Mouse (Mus musculus): ENCODE results near the gene Mmp23. TPM values are rescaled to one million over a fixed set of nuclear protein-coding genes. Genes with fewer than 3 reads are reported as not detected.
A peak's percentile ranks its signal among the peaks of the same experiment; 100 is the strongest.
"Not testable (repeated sequence)": the region's sequence is repeated elsewhere in the genome, so short reads cannot be mapped to it uniquely, and the experiment has no call there.

The Mmp23 gene
- polyA plus RNA-seq, 1 experiment from 2014 or later = 4.9 TPM

DNA sequence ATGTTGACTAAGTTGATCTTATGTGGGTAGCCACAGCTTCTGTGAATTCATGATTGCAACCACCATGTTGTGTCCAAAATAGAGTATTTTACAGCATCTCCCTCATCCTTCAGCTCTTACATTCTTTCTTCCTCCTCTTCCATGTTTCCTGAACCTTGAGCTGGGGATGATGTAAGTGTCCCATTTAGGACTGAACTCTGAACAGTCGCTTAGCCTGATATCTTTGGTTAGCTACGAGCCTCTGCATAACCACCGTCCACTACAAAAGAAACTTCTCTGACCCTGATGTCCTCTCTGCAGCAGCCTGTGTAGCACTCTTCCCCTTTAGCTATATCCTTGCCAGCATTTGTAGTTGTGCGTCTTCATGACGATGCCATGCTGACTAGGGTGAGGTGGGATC lies 7.5 kb downstream of the Mmp23 start:
- no peak overlapping the region for H3K9ac ChIP-seq (ENCODE audit: low read depth, low read length)

DNA sequence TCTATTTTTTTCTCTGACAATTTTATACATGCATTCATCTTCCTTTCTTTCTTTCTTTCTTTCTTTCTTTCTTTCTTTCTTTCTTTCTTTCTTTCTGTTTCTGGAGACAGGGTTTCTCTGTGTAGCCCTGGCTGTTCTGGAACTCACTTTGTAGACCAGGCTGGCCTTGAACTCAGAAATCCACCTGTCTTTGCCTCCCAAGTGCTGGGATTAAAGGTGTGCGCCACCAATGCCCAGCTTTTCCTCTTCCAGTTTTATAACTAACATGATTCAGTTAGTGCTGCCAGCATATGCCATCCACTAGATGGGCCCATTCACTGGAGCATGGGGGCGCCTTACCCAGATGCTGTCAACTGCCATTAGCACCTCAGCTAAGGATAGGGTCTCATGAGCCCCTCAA lies 7.9 kb downstream of the Mmp23 start, which contains the start of gene Gm10563:
TSS of gene Gm10563 (minus strand) at position 101 of the 400 bp plus-strand sequence.
- not testable (repeated sequence) for H3K4me2 ChIP-seq (ENCODE audit: low read depth, low read length); H3K9ac ChIP-seq (ENCODE audit: low read depth, low read length); H3K9me3 ChIP-seq (replicated peaks; ENCODE audit: control insufficient read depth, low read length); H3K4me3 ChIP-seq (ENCODE audit: low read depth, low read length); H3K27ac ChIP-seq (ENCODE audit: low read length); H3K4me1 ChIP-seq (ENCODE audit: control insufficient read depth, low read depth, low read length); ATAC-seq (ENCODE audit: low read depth); H3K27me3 ChIP-seq (ENCODE audit: control insufficient read depth, insufficient read depth, low read depth, low read length)
- H3K36me3 ChIP-seq (ENCODE audit: control insufficient read depth, insufficient read depth) = peaks cover 63% of the 10 kb centered on the region
- 85% methylated on average over 2 of the region's 2 CpGs for WGBS (ENCODE audit: insufficient replicate concordance)

More for the DNA sequence above, 7.5 kb downstream of the Mmp23 start:
- Histone ChIP-seq H3K36me3 (ENCODE audit: control insufficient read depth, insufficient read depth) (peaks cover 59% of the 10 kb centered on the region), H3K27me3 (ENCODE audit: control insufficient read depth, insufficient read depth, low read depth, low read length) (no peaks in the 10 kb centered on the region), H3K4me2 (ENCODE audit: low read depth, low read length) (no peak overlapping the region), H3K4me1 (ENCODE audit: control insufficient read depth, low read depth, low read length) (no peaks in the 10 kb centered on the region), H3K27ac (ENCODE audit: low read length) (no peak overlapping the region), H3K9me3 (replicated peaks; ENCODE audit: control insufficient read depth, low read length) (no peaks in the 10 kb centered on the region), H3K4me3 (ENCODE audit: low read depth, low read length) (no peak overlapping the region)
- WGBS (ENCODE audit: insufficient replicate concordance) = 75% methylated on average over 5 of the region's 5 CpGs
- no peak for ATAC-seq (ENCODE audit: low read depth)

DNA sequence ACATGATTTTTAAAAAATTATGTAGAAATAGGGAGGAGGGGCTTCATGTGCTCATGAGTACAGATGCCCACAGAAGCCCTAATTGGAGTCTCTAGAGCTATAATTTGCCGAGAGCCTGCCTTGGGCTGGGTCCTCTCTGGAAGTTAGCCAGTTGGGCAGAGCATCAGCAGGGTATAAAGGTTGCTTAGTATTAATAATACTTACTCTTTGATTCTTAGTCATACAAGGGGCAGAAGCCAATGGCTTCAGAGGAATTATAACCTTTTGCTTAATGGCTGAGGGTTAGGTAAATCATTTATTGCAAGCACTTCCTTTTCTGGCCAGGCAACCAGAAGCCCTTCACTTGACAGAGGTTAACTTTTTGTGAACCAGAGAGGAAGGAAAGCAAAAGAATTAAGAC lies 9.7 kb downstream of the Mmp23 start:
- Histone ChIP-seq H3K4me1 (ENCODE audit: control insufficient read depth, low read depth, low read length) (no peaks in the 10 kb centered on the region), H3K4me3 (ENCODE audit: low read depth, low read length) (no peak overlapping the region), H3K27ac (ENCODE audit: low read length) (no peak overlapping the region), H3K36me3 (ENCODE audit: control insufficient read depth, insufficient read depth) (peaks cover 58% of the 10 kb centered on the region), H3K9me3 (replicated peaks; ENCODE audit: control insufficient read depth, low read length) (no peaks in the 10 kb centered on the region), H3K9ac (ENCODE audit: low read depth, low read length) (no peak overlapping the region), H3K4me2 (ENCODE audit: low read depth, low read length) (no peak overlapping the region), H3K27me3 (ENCODE audit: control insufficient read depth, insufficient read depth, low read depth, low read length) (no peaks in the 10 kb centered on the region)
- ATAC-seq (ENCODE audit: low read depth) = no peak
- WGBS (ENCODE audit: insufficient replicate concordance) = 91% methylated on average over 1 of the region's 1 CpGs

- Histone ChIP-seq H3K27ac (ENCODE audit: low read length) (no peak overlapping the region), H3K36me3 (ENCODE audit: control insufficient read depth, insufficient read depth) (peaks cover 49% of the 10 kb centered on the region), H3K9ac (ENCODE audit: low read depth, low read length) (no peak overlapping the region), H3K4me3 (ENCODE audit: low read depth, low read length) (no peak overlapping the region), H3K9me3 (replicated peaks; ENCODE audit: control insufficient read depth, low read length) (no peaks in the 10 kb centered on the region), H3K4me1 (ENCODE audit: control insufficient read depth, low read depth, low read length) (no peaks in the 10 kb centered on the region), H3K4me2 (ENCODE audit: low read depth, low read length) (no peak overlapping the region), H3K27me3 (ENCODE audit: control insufficient read depth, insufficient read depth, low read depth, low read length) (no peaks in the 10 kb centered on the region)
- ATAC-seq (ENCODE audit: low read depth) = no peak
Measured at GRCm38 (mm10) chr4:155635766-155636499, 17.3 kb downstream of the Mmp23 start.

- Histone ChIP-seq H3K9me3 (replicated peaks; ENCODE audit: control insufficient read depth, low read length) (no peaks in the 10 kb centered on the region), H3K4me3 (ENCODE audit: low read depth, low read length) (no peak overlapping the region), H3K9ac (ENCODE audit: low read depth, low read length) (no peak overlapping the region), H3K36me3 (ENCODE audit: control insufficient read depth, insufficient read depth) (peaks cover 38% of the 10 kb centered on the region), H3K4me2 (ENCODE audit: low read depth, low read length) (no peak overlapping the region), H3K27ac (ENCODE audit: low read length) (no peak overlapping the region), H3K4me1 (ENCODE audit: control insufficient read depth, low read depth, low read length) (no peaks in the 10 kb centered on the region; the same call in 1 of the 2 replicates), H3K27me3 (ENCODE audit: control insufficient read depth, insufficient read depth, low read depth, low read length) (no peaks in the 10 kb centered on the region)
- WGBS (ENCODE audit: insufficient replicate concordance) = 66% methylated on average over 6 of the region's 6 CpGs
- no peak for ATAC-seq (ENCODE audit: low read depth)
Measured at GRCm38 (mm10) chr4:155630267-155630666, 22.9 kb downstream of the Mmp23 start.

GRCm38 (mm10) chr4:155624338-155625291 lies 28.6 kb downstream of the Mmp23 start, which contains the start of gene Cdk11b:
Gene Cdk11b, plus strand, starts transcription at chr4:155624854.
- Histone ChIP-seq H3K27me3 (ENCODE audit: control insufficient read depth, insufficient read depth, low read depth, low read length) (no peaks in the 10 kb centered on the region), H3K36me3 (ENCODE audit: control insufficient read depth, insufficient read depth) (peaks cover 15% of the 10 kb centered on the region), H3K4me3 (ENCODE audit: low read depth, low read length) (peak within 1 kb of the TSS; percentile 99), H3K27ac (ENCODE audit: low read length) (peak within 1 kb of the TSS; percentile 98), H3K9me3 (replicated peaks; ENCODE audit: control insufficient read depth, low read length) (no peaks in the 10 kb centered on the region), H3K9ac (ENCODE audit: low read depth, low read length) (peak within 1 kb of the TSS; percentile 91), H3K4me2 (ENCODE audit: low read depth, low read length) (peak within 1 kb of the TSS; percentile 91), H3K4me1 (ENCODE audit: control insufficient read depth, low read depth, low read length) (peaks cover 6% of the 10 kb centered on the region; the same call in 1 of the 2 replicates)
- ATAC-seq (ENCODE audit: low read depth) = peak; percentile 99
- WGBS (ENCODE audit: insufficient replicate concordance) = under 1% methylated on average over 84 of the region's 84 CpGs

- H3K27ac ChIP-seq (ENCODE audit: low read length) = no peak overlapping the region
- H3K4me2 ChIP-seq (ENCODE audit: low read depth, low read length) = no peak overlapping the region
- no peaks in the 10 kb centered on the region for H3K27me3 ChIP-seq (ENCODE audit: control insufficient read depth, insufficient read depth, low read depth, low read length)
- 45% methylated on average over 5 of the region's 5 CpGs for WGBS (ENCODE audit: insufficient replicate concordance)
- ATAC-seq (ENCODE audit: low read depth) = peak; percentile 45; the same call in 1 of the 2 replicates
- no peak overlapping the region for H3K4me3 ChIP-seq (ENCODE audit: low read depth, low read length)
- H3K4me1 ChIP-seq (ENCODE audit: control insufficient read depth, low read depth, low read length) = peaks cover 6% of the 10 kb centered on the region; the same call in 1 of the 2 replicates
- peaks cover 35% of the 10 kb centered on the region for H3K36me3 ChIP-seq (ENCODE audit: control insufficient read depth, insufficient read depth)
- no peak overlapping the region for H3K9ac ChIP-seq (ENCODE audit: low read depth, low read length)
- no peaks in the 10 kb centered on the region for H3K9me3 ChIP-seq (replicated peaks; ENCODE audit: control insufficient read depth, low read length)
Measured at GRCm38 (mm10) chr4:155618321-155618720, 34.9 kb downstream of the Mmp23 start.

GRCm38 (mm10) chr4:155613264-155613663 lies 39.9 kb downstream of the Mmp23 start:
- ATAC-seq (ENCODE audit: low read depth) = no peak
- no peaks in the 10 kb centered on the region for H3K9me3 ChIP-seq (replicated peaks; ENCODE audit: control insufficient read depth, low read length)
- H3K9ac ChIP-seq (ENCODE audit: low read depth, low read length) = no peak overlapping the region
- no peak overlapping the region for H3K4me2 ChIP-seq (ENCODE audit: low read depth, low read length)
- H3K27ac ChIP-seq (ENCODE audit: low read length) = no peak overlapping the region
- no peak overlapping the region for H3K4me3 ChIP-seq (ENCODE audit: low read depth, low read length)
- H3K27me3 ChIP-seq (ENCODE audit: control insufficient read depth, insufficient read depth, low read depth, low read length) = no peaks in the 10 kb centered on the region
- peaks cover 38% of the 10 kb centered on the region for H3K36me3 ChIP-seq (ENCODE audit: control insufficient read depth, insufficient read depth)
- 84% methylated on average over 3 of the region's 3 CpGs for WGBS (ENCODE audit: insufficient replicate concordance)
- peaks cover 2% of the 10 kb centered on the region; the same call in 1 of the 2 replicates for H3K4me1 ChIP-seq (ENCODE audit: control insufficient read depth, low read depth, low read length)
